Mouse (Mus musculus) lung, adult 2 months (tissue): Measurements from ENCODE around the gene Il11.

Experiments used
- CTCF ChIP-seq: fragments of 200-500 bp; IDR thresholded peaks from 2 replicates; pipeline ENCODE4 v1.5.1; 2011; ENCODE audit warnings: mild to moderate bottlenecking, low read length, control low read depth; ENCODE audit not compliant: insufficient read depth
- POLR2A ChIP-seq: fragments of 200-500 bp; IDR thresholded peaks from 2 replicates; pipeline ENCODE4 v1.6.1; 2011; ENCODE audit warnings: low read depth, mild to moderate bottlenecking, control low read depth, low read length, borderline replicate concordance; ENCODE audit errors: extremely low read depth

- TF ChIP-seq CTCF: no peak
- no peak for TF ChIP-seq POLR2A
Measured at GRCm38 (mm10) chr7:4802247-4802646, 19.6 kb upstream of the Il11 start.
